17 mouse cellular contexts compared by ENCODE assay signal in the genomic region with DNA sequence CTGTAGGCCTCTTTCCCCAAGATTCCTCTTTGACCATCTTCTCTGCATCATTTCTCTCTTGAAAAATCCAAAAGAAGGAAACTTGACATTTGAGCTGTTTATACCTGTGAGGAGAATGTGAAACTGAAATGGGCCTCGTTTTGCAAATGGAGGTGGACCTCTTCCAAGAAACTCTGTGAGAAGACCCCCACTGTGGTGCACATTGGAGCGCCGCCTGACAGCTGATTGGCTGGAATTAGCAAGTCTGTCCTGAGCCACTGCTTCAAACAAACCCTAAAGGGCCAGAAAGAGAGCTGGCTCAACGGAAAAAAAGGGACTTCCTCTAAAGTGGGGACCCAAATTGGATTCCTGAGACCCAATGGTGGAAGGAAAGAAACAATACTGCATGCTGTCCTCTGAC.
A peak's percentile ranks its signal among the peaks of the same experiment; 100 is the strongest.
DNase-seq lines count a peak whose midpoint lies in the region; ATAC-seq and TF ChIP-seq lines count a peak whose summit lies in the region.
"Had no signal": no experiment of that assay in that cellular context is flagged by ENCODE, and none has a peak within 500 bp of the region (broad histone marks: within the 10 kb centered on the region; RNA-seq: fewer than 3 reads in every experiment).

No protein-coding gene starts in this region.

- H3K27ac ChIP-seq in embryonic facial prominence, embryonic 14.5 days (replicated peaks; ENCODE audit: low read depth, low read length): peak overlapping the region; percentile 13; the same call in 1 of the 2 replicates
- H3K27ac ChIP-seq in embryonic facial prominence, embryonic 10.5 days (replicated peaks): no peak overlapping the region
- H3K27ac ChIP-seq in lung, embryonic 14.5 days (ENCODE audit: low read depth): no peak overlapping the region
- peak overlapping the region; percentile 22; the same call in 1 of the 2 replicates for H3K27ac ChIP-seq in limb, embryonic 13.5 days
- H3K27ac ChIP-seq: heart, embryonic 10.5 days had no signal

- peaks cover 15% of the 10 kb centered on the region for H3K4me1 ChIP-seq in embryonic facial prominence, embryonic 14.5 days (ENCODE audit: control insufficient read depth, insufficient read depth, low read length)
- peaks cover 16% of the 10 kb centered on the region for H3K4me1 ChIP-seq in embryonic facial prominence, embryonic 10.5 days
- H3K4me1 ChIP-seq in lung, embryonic 14.5 days (ENCODE audit: insufficient read depth): no peaks in the 10 kb centered on the region; the same call in 1 of the 2 replicates
- peaks cover 19% of the 10 kb centered on the region for H3K4me1 ChIP-seq in limb, embryonic 13.5 days

- peak; percentile 59 for DNase-seq in embryonic facial prominence, embryonic 14.5 days (ENCODE audit: low spot score)
- DNase-seq in embryonic facial prominence, embryonic 10.5 days (ENCODE audit: low spot score): no peak
- peak; percentile 55 for DNase-seq in heart, adult 11 months
- no peak for DNase-seq in heart, postnatal 36 days
- peak; percentile 3 for DNase-seq in lung, embryonic 14.5 days
- DNase-seq in lung, postnatal 4 days: no peak
- no peak for DNase-seq in gastrocnemius, adult 18-20 months (ENCODE audit: low spot score)
- DNase-seq: cerebellum, adult 11-12 months; cerebellum, adult 9-11 months; gastrocnemius, postnatal 36 days; heart, adult 18-20 months; heart, postnatal 10 days; kidney, adult 11 months had no signal

- ATAC-seq in embryonic facial prominence, embryonic 14.5 days (ENCODE audit: low read depth): no peak
- ATAC-seq in lung, embryonic 14.5 days (ENCODE audit: insufficient read depth): no peak
- no peak; the same call in 1 of the 2 replicates for ATAC-seq in limb, embryonic 13.5 days (ENCODE audit: low FRiP score, low read depth)
- ATAC-seq: forebrain, embryonic 16.5 days had no signal

- 32% methylated on average over 4 of the region's 4 CpGs for WGBS in embryonic facial prominence, embryonic 14.5 days
- whole genome bisulfite sequencing in embryonic facial prominence, embryonic 10.5 days: 47% methylated on average over 4 of the region's 4 CpGs
- WGBS in lung, embryonic 14.5 days: 41% methylated on average over 4 of the region's 4 CpGs
- WGBS in limb, embryonic 13.5 days: 44% methylated on average over 4 of the region's 4 CpGs

- H3K36me3 ChIP-seq in embryonic facial prominence, embryonic 14.5 days (ENCODE audit: control insufficient read depth, insufficient read depth, low read length): no peaks in the 10 kb centered on the region
- H3K36me3 ChIP-seq in embryonic facial prominence, embryonic 10.5 days (replicated peaks): no peaks in the 10 kb centered on the region
- no peaks in the 10 kb centered on the region for H3K36me3 ChIP-seq in lung, embryonic 14.5 days (ENCODE audit: insufficient read depth)
- no peaks in the 10 kb centered on the region for H3K36me3 ChIP-seq in limb, embryonic 13.5 days
- H3K36me3 ChIP-seq: heart, embryonic 10.5 days; hindbrain, embryonic 15.5 days had no signal

- no peak for TF ChIP-seq CTCF in lung, embryonic 14.5 days (IDR thresholded peaks at IDR 0.05; ENCODE audit: low read depth)

- H3K4me2 ChIP-seq in embryonic facial prominence, embryonic 14.5 days (ENCODE audit: low read depth, low read length): no peak overlapping the region
- H3K4me2 ChIP-seq in lung, embryonic 14.5 days: no peak overlapping the region
- H3K4me2 ChIP-seq in limb, embryonic 13.5 days (replicated peaks): no peak overlapping the region
- H3K4me2 ChIP-seq: hindbrain, embryonic 15.5 days had no signal

- no peaks in the 10 kb centered on the region for H3K27me3 ChIP-seq in embryonic facial prominence, embryonic 14.5 days (replicated peaks; ENCODE audit: control insufficient read depth, insufficient read depth, low read length)
- H3K27me3 ChIP-seq in embryonic facial prominence, embryonic 10.5 days (replicated peaks; ENCODE audit: low read depth, poor library complexity, severe bottlenecking): no peaks in the 10 kb centered on the region
- H3K27me3 ChIP-seq in lung, embryonic 14.5 days (ENCODE audit: insufficient read depth, low read length): no peaks in the 10 kb centered on the region
- H3K27me3 ChIP-seq in limb, embryonic 13.5 days: no peaks in the 10 kb centered on the region
- H3K27me3 ChIP-seq: hindbrain, embryonic 15.5 days had no signal

- no peak overlapping the region for H3K9ac ChIP-seq in embryonic facial prominence, embryonic 14.5 days (ENCODE audit: low read depth, low read length)
- H3K9ac ChIP-seq in lung, embryonic 14.5 days: no peak overlapping the region
- no peak overlapping the region for H3K9ac ChIP-seq in limb, embryonic 13.5 days
- H3K9ac ChIP-seq: hindbrain, embryonic 15.5 days had no signal

- intact Hi-C loops in heart, postnatal 36 days (cut with DNase I): no loop called here

- no peaks in the 10 kb centered on the region for H3K9me3 ChIP-seq in embryonic facial prominence, embryonic 14.5 days (ENCODE audit: control insufficient read depth, low read length)
- H3K9me3 ChIP-seq in embryonic facial prominence, embryonic 10.5 days: no peaks in the 10 kb centered on the region
- no peaks in the 10 kb centered on the region for H3K9me3 ChIP-seq in lung, embryonic 14.5 days (ENCODE audit: low read depth, low read length)
- no peaks in the 10 kb centered on the region for H3K9me3 ChIP-seq in limb, embryonic 13.5 days
- H3K9me3 ChIP-seq: heart, embryonic 10.5 days; hindbrain, embryonic 15.5 days had no signal

- H3K4me3 ChIP-seq in embryonic facial prominence, embryonic 14.5 days (ENCODE audit: low read depth, low read length): no peak overlapping the region
- no peak overlapping the region for H3K4me3 ChIP-seq in embryonic facial prominence, embryonic 10.5 days
- H3K4me3 ChIP-seq in lung, embryonic 14.5 days (ENCODE audit: low read depth, low read length): no peak overlapping the region
- no peak overlapping the region for H3K4me3 ChIP-seq in limb, embryonic 13.5 days
- H3K4me3 ChIP-seq: heart, embryonic 10.5 days; hindbrain, embryonic 15.5 days had no signal

Comparison
In these comparisons a context has a peak if more than half of its experiments do, and no peak if none do; other contexts are left out.
1. DNase-seq: peak in embryonic facial prominence, embryonic 14.5 days (single experiment), heart, adult 11 months (single experiment) and lung, embryonic 14.5 days (single experiment); none in embryonic facial prominence, embryonic 10.5 days (single experiment), heart, postnatal 36 days (0 of 2), lung, postnatal 4 days (0 of 2) and gastrocnemius, adult 18-20 months (single experiment).
2. H3K27ac ChIP-seq: peak in embryonic facial prominence, embryonic 14.5 days (single experiment) and limb, embryonic 13.5 days (single experiment); none in embryonic facial prominence, embryonic 10.5 days (single experiment) and lung, embryonic 14.5 days (single experiment).